Mouse (Mus musculus): Measurements from ENCODE around the gene Zfp445.

Zfp445 gene

GRCm38 (mm10) chr9:122836126-122836525, 29.7 kb downstream of the Zfp445 start:
- DNase-seq (ENCODE audit: low spot score) = no peak

- DNase-seq (ENCODE audit: low spot score) = no peak
Observed at GRCm38 (mm10) chr9:122829826-122830380, 35.9 kb downstream of the Zfp445 start.

- DNase-seq (ENCODE audit: low spot score) = no peak
Observed at GRCm38 (mm10) chr9:122826743-122827142, 39.1 kb downstream of the Zfp445 start.

GRCm38 (mm10) chr9:122823374-122824017, 42.3 kb downstream of the Zfp445 start:
- no peak for DNase-seq (ENCODE audit: low spot score)

- DNase-seq (ENCODE audit: low spot score) = no peak
Observed at GRCm38 (mm10) chr9:122815239-122815851, 50.5 kb downstream of the Zfp445 start.

- DNase-seq (ENCODE audit: low spot score) = no peak
Observed at GRCm38 (mm10) chr9:122814775-122815174, 51.0 kb downstream of the Zfp445 start.

- no peak for DNase-seq (ENCODE audit: low spot score)
Observed at GRCm38 (mm10) chr9:122812386-122812785, 53.4 kb downstream of the Zfp445 start.

- DNase-seq (ENCODE audit: low spot score) = no peak
Observed at GRCm38 (mm10) chr9:122810212-122810611, 55.6 kb downstream of the Zfp445 start.

GRCm38 (mm10) chr9:122807186-122807585, 58.6 kb downstream of the Zfp445 start:
- no peak for DNase-seq (ENCODE audit: low spot score)

- no peak for DNase-seq (ENCODE audit: low spot score)
Observed at GRCm38 (mm10) chr9:122805845-122806341, 59.9 kb downstream of the Zfp445 start.

- peak; percentile 84 for DNase-seq (ENCODE audit: low spot score)
Observed at GRCm38 (mm10) chr9:122805053-122805844, 60.6 kb downstream of the Zfp445 start, which contains the start of gene Tcaim. TSS of gene Tcaim (plus strand) at chr9:122805539.
